Mouse (Mus musculus) lung, adult 2 months (tissue): ENCODE data around the gene Txlna.

Experiments used
- CTCF ChIP-seq: fragments of 200-500 bp; IDR thresholded peaks from 2 replicates; pipeline ENCODE4 v1.5.1; 2011; ENCODE audit warnings: mild to moderate bottlenecking, low read length, control low read depth; ENCODE audit not compliant: insufficient read depth
- POLR2A ChIP-seq: fragments of 200-500 bp; IDR thresholded peaks from 2 replicates; pipeline ENCODE4 v1.6.1; 2011; ENCODE audit warnings: low read depth, mild to moderate bottlenecking, control low read depth, low read length, borderline replicate concordance; ENCODE audit errors: extremely low read depth

- TF ChIP-seq POLR2A (no peak), CTCF (no peak)
These were observed 56.5 kb downstream of the Txlna start for GRCm38 (mm10) chr4:129584370-129584769.
